Mouse (Mus musculus) liver (tissue): Measurements from ENCODE around the gene Tlcd2.

Experiments
- DNase-seq: peaks from one replicate; pipeline ENCODE4 v3.0.0-alpha.2; 2020; ENCODE audit warnings: mixed read lengths

Gene Tlcd2

DNA sequence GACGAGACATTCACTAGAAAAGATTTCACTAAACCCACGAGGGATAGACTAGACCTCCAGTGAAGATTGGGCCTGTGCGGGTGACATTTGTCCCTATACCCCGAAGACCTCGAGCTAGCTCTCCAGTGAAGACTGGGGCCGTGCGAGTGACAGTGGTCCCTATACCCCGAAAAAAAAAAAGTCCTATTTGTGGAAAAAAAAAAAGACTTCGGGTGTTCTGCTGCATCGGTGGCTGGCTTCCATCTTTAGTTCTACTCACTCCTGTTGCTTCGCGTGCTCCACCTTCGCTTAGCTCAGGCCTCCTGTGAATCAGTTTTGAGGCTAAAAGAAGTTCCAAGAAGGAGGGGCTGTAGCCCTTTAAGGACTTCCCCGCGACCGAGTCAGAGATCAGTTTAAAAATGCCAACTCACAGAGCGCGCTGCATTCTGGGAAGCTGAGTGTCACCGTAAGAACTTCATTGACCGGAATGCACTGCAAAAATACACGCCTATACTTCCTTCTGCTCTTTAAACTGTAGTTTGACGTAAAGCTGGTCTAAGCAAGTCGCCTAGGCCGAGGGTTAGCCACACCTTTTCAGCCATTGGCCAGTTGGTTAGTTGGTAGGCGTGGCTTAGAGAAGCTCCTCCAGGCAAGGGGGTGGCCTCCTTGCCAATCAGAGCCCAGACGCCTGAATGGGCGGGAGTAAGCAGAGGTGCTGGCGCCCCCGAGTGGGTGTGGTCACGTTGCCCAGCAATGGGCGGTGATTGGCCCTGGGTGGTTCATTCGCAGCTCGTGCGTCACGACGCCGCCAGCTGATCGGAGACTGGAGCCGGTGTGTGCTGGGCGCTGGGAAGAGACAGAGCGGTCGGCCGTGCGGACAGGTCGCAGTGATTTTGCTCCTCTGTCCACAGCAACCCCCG is at the start of gene Tlcd2:
Tlcd2 (plus strand) TSS at position 872 of the 899 bp plus-strand sequence.
- peak; percentile 100 for DNase-seq

DNA sequence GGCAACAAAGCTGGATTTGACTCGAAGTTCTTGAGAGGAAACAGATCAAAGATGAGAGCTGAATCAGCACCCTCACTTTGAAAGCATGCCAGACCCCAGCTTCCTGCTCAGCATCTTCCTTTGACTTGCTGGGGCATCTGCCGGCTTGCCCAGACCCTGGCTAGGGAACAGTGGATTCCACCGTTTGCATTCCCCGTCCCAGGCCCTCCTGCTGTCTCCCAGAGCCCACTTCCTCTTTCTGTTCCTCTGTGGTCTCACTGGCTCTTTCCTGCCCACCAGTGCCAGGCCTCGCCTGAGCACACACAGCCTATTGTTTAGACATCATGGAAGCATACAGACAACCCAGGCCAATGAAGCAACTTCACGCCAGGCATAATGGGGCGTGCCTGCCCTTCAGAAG is 46.4 kb upstream of the Tlcd2 start:
- no peak for DNase-seq

DNA sequence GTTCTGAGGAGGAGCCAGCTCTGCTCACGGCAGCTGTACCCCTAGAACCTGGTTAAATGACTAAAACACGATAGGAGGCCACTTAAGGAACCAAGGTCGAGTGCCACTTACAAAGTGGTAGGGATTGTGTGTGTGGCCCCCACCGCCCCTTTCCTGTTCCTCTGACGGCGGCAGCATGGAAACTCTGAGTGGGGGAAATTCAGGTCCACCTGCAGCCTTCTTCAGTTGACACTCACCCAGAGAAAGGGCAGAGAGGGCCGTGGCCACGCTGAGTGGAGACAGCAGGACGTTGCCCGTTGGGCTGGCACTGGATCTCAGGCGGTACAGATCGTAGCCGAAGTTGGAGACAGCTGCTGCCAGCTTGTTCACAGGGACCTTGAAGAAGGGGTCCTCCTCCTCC is 45.5 kb upstream of the Tlcd2 start:
- DNase-seq = no peak

DNA sequence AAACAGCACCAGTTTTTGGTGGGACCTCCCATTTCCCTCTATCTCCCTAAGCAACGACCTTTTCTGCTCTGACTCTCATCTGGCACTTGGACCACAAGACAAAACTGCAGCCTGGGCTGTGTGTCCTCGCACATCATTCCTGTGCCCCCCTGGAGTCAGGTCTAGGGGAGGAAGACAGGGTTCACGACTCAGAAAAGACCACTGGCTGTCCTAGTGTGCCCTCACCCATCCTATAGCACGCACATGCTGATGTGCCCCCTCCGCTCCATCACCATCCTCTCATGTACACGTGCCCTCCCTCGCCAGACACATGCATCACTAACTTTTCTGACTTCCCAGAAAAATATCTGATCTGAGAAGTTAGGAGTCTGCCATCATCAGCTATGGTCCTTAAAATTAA is 41.5 kb upstream of the Tlcd2 start:
- DNase-seq = no peak

DNA sequence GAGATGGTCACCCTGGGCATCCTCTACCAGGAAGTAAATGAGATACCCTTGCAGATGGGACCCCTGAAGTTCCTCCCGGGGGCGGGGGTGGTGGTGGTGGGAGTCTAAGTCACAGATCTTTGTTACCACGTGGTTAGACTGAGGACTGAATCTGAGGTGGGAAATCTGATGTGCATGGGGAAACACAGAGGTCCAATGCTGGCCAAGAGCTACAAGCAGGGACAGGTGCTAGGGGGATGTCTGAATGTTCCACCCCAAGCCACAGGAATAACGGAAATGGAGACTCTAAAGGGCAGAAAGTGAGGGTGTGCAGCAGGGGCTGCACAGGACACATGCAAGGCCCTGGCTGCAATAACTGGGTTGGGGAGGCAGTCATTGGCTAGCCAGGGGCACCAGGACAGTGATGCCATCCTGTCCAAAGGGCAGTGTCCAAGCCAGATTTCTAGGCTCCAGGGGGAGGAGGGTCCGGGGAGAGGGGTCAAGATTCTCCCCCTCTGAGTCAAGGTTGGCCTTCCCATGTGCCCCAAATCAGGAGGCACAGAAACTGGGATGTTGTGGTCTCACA is 40.6 kb upstream of the Tlcd2 start:
- no peak for DNase-seq

DNA sequence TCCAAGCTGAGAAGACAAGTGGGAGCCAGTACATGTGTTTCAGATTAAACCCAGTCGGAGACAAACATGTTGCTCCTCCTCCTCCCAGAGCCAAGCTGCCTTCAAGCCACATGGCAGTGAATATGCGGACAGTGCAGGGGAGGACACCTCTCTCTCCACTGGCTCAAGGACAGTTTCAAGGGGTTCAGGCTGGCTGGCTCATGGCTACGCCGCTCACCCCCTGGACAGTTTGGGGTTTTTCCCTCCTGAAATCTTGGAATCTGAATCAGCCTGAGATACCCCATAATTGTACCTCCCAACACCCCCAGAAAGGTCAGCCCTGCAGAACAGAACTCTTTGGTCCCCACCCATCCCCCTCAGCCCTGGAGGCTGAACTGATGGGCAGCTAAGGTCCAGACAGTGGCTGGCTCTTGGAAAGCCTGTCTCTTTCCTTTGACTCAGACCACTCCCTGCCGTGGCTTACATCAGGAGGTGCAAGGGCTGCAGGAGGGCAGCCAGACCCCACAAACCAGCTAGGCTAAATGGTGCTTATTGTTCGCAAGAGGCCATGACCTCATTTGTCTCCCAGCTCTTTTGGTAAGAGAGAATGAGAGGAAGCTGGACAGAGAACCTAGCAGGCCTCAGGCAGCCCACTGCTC is 40.0 kb upstream of the Tlcd2 start:
- no peak for DNase-seq

DNA sequence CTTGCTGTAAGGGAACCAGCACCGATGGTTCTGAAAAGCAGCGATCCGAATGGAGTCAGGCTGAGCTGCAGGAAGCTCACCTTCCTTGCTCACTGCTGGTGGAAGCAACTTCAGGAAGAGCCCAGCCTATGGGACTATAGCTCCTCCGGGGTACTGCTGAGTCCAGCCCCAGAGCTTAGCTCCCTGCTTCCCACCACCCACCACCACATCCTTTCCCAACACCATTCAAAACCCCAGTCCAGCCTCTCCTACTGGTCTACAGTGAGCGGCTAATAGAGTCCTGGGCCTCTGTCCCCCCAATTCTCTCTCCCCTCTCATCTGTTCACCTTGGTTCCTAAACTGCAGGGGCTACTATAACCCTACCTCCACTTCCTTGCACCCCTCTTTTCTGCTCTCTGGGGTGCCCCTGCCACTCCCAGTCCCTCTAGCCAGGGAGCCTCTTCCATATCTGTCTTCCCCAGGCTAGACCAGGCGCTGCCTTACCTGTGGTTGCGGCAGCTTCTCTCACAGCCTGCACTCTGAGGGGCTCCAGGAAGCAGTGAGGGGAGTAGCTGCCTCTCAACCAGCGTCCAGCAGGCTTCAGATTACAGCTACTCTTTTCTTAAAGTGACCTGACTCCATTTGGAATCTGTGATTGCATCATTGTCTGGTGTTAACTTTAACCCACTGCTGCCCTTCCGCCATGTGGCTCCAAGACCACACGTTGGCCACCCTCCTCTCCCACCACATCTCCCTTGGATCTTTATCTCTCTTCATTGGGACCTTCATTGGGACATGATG is 39.3 kb upstream of the Tlcd2 start, which contains the start of gene Serpinf1:
Serpinf1 (minus strand) TSS at position 689 of the 780 bp plus-strand sequence.
- peak; percentile 26 for DNase-seq

DNA sequence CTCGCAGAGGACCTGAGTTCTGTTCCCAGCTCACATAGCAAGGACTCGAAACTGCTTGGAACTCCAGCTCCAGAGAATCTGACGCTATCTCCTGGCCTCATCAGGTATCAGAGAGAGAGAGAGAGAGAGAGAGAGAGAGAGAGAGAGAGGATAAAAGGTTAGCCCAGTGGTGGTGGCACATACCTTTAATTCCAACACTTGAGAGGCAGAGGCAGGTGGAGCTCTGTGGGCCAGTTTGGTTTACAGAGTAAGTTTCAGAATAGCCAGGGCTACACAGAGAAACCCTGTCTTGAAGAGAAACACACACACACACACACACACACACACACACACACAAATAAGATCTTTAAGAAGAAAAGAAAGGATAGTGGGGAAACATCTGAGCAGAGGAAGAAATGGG is 38.4 kb upstream of the Tlcd2 start:
- DNase-seq = no peak

DNA sequence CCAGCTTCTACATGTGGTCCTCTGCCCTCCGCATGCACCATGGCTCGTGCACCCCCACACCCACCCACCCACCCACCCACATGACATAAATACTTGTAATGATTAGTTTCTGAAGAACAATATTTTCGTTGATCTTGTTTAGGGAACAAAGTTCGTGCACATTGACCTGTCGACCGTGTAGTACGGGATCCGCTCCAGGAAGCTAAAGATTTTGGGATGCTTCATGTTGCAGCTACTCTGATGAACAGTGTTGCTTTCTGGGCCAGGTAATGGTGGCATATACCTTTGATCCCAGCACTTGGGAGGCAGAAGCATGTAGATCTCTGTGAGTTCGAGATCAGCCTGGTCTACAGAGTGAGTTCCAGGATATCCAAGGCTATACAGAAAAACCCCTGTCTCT is 37.5 kb upstream of the Tlcd2 start:
- DNase-seq = no peak

DNA sequence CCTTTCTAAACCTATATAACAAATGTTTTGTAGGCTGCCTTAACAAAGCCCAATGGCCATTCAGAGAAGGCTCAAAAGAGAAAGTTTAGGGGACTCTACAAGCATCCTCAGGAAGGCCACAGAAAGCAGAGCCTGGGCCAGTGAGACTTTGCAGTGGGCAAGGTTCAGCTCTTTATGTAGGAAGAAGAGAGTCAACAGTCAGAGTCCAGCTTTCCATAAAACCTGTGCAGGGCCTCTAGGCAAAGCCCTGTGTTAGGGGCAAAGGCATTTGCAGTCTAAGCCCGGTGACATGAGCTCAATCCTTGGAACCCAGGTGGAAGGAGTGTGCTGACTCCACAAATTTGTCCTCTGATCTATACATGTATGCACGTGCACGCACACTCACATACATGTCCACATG is 37.1 kb upstream of the Tlcd2 start:
- DNase-seq = no peak

DNA sequence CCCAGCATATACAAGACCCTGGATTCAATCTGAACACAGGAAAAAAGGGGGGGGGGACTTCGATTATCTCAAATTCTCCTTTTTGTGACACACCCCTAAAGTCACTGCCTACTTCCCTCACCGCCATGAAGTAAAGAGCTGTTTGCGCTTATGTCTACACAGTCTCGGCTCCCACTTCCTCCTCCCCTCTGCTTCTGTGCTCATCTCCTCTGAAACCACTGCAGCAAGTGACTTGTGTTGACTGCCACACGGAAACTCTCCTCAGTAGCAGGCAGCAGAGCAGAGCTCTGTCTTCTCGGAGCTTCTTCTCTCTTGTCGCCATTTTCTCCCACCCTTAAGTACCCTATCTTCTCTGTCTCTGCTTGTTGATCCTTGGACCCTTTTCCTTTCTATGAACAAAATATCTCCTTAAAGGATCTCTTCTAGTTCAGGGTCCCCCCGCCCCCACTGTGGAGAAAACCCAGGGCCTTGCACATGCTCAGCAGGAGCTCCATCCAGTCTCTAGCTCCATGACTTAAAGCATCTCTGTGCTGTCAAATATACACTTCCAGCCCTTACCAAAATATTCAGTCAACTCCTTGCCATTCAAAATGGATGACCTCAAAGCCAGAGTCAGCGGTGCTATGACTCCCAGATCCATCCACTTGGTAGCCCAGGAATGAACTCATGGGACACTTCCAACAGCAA is 32.4 kb upstream of the Tlcd2 start:
- no peak for DNase-seq

DNA sequence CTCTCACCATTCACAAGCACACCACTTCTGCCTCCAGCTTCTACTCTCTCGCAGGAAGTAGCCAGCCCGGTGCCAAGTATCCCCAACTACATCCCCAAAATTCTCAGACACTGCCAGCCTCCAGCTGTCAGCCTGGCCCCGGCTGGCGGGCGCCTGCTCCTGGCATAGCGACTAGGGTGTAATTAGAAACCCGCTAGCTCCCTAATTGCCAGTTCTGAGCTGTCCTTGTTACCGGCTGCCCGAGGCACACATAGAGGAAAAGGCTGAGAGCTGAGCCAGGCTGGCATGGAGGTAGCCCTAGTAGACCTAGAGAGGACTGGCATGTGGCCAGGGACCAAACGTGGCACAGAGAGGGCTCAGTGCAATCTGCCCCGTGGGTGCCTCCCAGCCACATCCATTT is 30.2 kb upstream of the Tlcd2 start:
- DNase-seq = no peak

DNA sequence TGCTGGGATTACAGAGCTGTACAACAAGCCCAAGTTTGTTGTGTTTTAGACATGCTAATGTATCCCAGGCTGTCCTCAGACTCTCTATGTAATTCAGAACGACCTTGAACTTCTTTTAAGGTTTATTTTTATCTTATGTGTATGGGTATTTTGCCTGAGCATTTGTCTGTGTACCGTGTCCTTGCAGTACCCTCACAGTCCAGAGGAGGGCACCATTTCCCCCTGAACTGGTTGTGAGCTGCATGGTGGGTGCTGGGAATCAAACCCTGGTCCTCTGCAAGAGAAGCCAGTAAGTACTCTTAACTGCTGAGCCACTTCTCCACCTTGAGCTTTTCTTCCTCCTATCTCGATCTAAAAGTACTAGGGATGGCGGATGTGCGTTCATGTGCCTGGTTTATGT is 27.4 kb upstream of the Tlcd2 start:
- no peak for DNase-seq

DNA sequence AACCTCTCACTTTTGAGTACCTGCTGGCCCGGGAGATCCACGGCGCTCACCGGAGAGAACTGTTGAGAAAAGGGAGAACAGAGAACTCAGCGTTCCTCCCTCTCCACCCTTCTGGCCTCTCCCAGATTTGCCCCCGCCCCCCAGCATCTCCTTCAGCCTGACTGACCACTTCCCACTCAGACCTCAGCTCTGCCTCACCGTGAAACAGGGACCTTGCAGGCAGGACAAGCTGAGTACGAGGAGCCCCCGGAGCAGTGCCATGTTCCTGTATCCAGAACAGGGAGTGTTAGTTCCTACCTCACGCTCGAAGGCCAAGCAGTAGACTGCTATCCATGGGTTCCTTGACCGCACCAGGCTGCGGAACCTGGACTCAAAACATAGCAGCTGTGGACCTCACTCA is 23.3 kb upstream of the Tlcd2 start:
- no peak for DNase-seq

DNA sequence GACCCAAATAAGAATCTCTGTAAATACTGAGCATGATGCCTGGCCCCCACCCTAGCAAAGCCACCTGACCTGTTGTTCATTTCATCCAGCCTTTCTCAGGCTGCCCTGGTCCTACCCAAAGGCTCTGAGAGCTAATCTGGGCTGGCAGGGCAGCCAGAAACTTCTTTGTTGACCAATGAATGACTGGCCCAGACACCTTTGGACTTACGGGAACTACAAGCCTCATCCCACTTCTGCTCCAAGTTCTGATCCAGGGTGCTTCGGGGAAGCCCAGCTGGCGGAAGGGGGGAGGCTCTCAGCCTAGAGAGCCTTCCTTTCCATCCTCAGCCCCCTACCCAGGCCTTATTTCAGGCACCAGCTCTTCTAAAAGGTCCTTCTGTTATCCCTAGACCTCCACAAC is 22.7 kb upstream of the Tlcd2 start:
- DNase-seq = no peak

DNA sequence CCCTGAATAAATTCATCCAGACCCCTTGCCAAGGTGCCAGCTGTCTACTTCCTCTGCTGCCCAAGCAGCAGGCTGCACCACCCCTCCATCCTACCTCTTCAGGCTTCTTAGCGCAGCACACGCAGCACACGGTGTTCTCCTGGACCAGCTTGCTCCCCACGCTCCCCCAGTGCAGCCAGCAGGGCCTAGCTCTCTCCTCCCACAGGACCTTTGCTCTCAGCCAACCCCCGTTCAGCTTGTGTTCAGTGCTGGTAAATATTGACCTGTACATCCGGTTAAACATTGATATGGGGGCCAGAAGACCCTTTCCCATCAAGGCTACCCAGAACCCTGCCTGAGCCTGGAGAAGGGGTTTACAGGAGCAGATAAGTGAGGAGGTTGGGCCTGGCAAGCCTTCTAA is 22.2 kb upstream of the Tlcd2 start, which contains the start of gene Serpinf2:
Serpinf2 (minus strand) TSS at position 229 of the 400 bp plus-strand sequence.
- peak; percentile 60 for DNase-seq

DNA sequence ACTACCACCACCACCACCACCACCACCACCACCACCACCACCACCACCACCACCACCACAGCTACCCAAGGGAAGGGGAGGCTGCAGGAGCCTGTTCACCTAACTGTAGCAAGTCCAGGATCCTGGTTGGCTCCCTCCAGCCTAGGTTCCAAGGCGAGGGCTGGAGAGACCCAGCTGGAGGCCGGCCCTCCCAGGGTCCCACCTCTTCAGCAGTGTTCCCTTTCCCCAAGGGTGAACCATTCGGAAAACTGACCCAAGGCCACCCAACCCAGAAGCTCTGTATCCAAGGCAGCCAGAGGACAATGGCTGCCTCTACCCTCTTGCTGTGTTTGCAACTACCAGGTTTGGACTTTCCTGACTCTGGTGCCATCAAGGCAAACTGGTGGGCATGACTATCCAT is 21.6 kb upstream of the Tlcd2 start:
- no peak for DNase-seq

DNA sequence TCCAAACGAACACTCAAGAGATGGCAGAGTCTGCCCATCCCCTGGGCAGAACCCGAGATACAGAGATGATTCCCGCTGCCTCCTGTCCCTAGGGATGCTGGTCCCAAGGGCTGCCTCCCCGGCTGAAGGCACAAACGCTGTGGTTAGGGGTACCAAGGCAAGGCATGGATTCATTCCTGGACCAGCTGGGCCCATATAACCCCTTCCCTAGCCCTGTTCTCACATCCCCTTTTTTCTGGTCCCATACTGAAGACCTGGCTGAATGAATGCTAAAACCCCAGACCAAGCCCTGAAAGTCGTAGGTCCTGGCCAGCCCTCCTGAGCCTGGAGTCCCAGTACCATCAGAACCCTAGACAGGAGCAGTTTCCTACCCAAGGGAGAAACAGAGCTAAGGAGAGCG is 20.5 kb upstream of the Tlcd2 start:
- no peak for DNase-seq

DNA sequence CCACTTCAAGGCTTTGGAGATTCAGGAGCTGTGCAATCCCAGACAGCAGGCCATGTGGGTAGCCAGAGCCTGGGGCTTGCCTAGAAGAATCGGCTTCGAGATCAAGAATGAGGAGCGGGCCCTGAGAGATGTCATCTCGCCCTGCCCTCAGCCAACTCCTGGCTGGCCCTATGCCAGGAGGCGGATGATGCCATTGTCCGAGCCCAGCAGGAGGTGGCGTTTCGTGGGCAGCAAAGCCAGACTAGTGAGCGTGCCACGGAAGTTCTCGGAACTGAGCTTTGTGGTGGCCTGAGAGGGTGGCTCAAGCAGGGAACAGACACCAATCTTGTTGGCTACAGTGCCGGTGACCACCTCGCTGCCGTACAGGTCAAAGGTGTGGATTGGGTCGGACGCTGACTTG is 19.9 kb upstream of the Tlcd2 start:
- no peak for DNase-seq

DNA sequence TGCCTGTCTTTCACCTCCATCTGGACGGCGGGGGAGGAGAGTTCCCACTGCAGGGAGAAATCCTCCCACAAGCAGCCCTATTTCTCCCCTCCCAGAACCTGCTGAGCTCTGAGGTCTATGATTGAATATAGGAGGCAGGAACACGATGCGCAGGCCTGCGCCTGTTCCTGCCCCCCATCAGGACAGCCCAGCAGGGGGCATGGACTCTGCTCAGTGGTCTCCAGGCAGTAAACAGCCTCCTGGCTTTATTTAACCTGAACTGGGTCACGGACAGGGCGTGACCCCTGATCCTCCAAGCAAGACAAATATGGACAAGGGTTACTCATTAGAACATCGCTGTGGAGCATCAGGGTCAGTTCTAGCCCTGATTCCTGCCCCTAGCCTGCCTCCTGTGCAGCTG is 17.8 kb upstream of the Tlcd2 start:
- DNase-seq = peak; percentile 64

DNA sequence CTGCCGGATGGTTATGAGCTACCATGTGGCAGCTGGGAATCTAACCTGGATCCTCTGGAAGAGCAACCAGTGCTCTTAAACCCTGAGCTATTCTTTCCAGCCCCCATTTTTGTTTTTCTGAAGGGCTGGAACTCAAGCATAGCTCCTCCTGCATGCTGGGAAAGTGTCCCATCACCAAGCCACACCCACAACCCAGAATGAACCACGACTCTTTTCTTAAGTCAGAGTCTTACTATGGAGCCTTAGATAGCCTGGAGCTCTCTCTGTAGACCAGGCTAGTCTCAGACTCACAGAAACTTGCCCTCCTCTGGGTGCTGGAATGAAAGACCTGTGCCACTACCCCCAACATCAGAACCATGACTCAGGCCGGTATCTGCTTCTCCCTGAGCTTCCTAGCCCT is 12.9 kb upstream of the Tlcd2 start:
- DNase-seq = peak; percentile 72

DNA sequence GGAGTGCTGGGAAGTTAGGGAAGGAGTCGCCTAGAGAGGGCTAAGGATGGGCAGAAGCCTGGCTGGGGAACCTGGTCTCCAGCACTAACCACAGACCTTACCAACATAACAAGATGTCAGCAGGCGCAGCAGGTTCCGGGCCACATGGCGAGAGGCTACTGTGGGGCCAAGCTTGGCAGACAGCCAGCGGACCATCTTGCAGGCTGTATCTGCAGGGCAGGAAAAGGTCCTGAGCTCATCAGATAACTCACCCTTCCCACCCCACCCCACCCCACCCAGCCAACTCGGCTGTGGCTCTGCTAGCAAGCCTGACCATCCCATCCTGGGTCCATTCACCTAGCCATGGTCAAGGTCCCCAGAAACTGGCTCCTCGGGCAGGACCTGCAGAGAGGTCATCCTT is 11.8 kb upstream of the Tlcd2 start:
- DNase-seq = peak; percentile 95
